Mouse (Mus musculus) embryonic facial prominence, embryonic 11.5 days (tissue): ENCODE measurements around the gene Alk. TPM values are rescaled to one million over a fixed set of nuclear protein-coding genes. Genes with fewer than 3 reads are reported as not detected.

Source experiments
- ATAC-seq: fragments of 200-750 bp; cut with Nextera tagmentation; replicated peaks from 2 replicates; pipeline ENCODE4 v1.8.0; 2017; ENCODE audit warnings: low read depth; ENCODE audit not compliant: insufficient number of reproducible peaks, low FRiP score, low TSS enrichment
- DNase-seq: peaks from one replicate; pipeline ENCODE4 v3.0.0-alpha.2; 2015; ENCODE audit warnings: low spot score
- H3K27ac ChIP-seq: fragments of 300-500 bp; sonication (generic); replicated peaks from 2 replicates; pipeline ENCODE4 v1.5.1; 2014; ENCODE audit warnings: mild to moderate bottlenecking, low read depth, low read length, control low read depth
- H3K27me3 ChIP-seq: fragments of 300-500 bp; sonication (generic); 2 replicates; pipeline ENCODE4 v1.6.1; 2014; ENCODE audit warnings: mild to moderate bottlenecking, low read length, moderate library complexity, mixed read lengths; ENCODE audit not compliant: control insufficient read depth, insufficient read depth
- H3K36me3 ChIP-seq: fragments of 300-500 bp; sonication (generic); replicated peaks from 2 replicates; pipeline ENCODE4 v1.6.1; 2014; ENCODE audit warnings: low read depth, mild to moderate bottlenecking, low read length, moderate library complexity, mixed read lengths; ENCODE audit not compliant: control insufficient read depth, insufficient read depth
- H3K4me1 ChIP-seq: fragments of 300-500 bp; sonication (generic); 2 replicates; pipeline ENCODE4 v1.6.1; 2014; ENCODE audit warnings: low read length, mixed read lengths; ENCODE audit not compliant: control insufficient read depth, insufficient read depth
- H3K4me2 ChIP-seq: fragments of 300-500 bp; sonication (generic); 2 replicates; pipeline ENCODE4 v1.6.1; 2014; ENCODE audit warnings: low read depth, mild to moderate bottlenecking, control low read depth, low read length, moderate library complexity
- H3K4me3 ChIP-seq: fragments of 300-500 bp; sonication (generic); 2 replicates; pipeline ENCODE4 v1.5.1; 2014; ENCODE audit warnings: low read depth, low read length, control low read depth
- H3K9ac ChIP-seq: fragments of 300-500 bp; sonication (generic); replicated peaks from 2 replicates; pipeline ENCODE4 v1.6.1; 2014; ENCODE audit warnings: mild to moderate bottlenecking, control low read depth, low read length
- H3K9me3 ChIP-seq: fragments of 300-500 bp; sonication (generic); replicated peaks from 2 replicates; pipeline ENCODE4 v1.6.1; 2016; ENCODE audit warnings: mild to moderate bottlenecking, low read length, inconsistent platforms, mixed read lengths; ENCODE audit not compliant: control insufficient read depth
- WGBS: fragments of 180-500 bp; shearing (Covaris S2); extraction: QIAGEN DNeasy Blood & Tissue Kit; methylation state at CpG from one replicate; pipeline ENCODE4 v1.1.7; 2014; 5-methylcytosine and 5-hydroxymethylcytosine counted together
- polyA plus RNA-seq: library from polyadenylated mRNA; unstranded; fragments of >200 nt; fragmentation: Nextera tagmentation; extraction: Ambion mirVana; gene quantifications from 2 replicates; pipeline ENCODE4 v1.2.1, GENCODE M21; 2014

The Alk gene
- polyA plus RNA-seq, 1 experiment from 2014 or later = 0.38 TPM

- ATAC-seq (no peak), DNase-seq (no peak)
- H3K4me3 ChIP-seq = no peak overlapping the region
- no peaks in the 10 kb centered on the region for H3K36me3 ChIP-seq
- H3K27ac ChIP-seq = no peak overlapping the region
- H3K9ac ChIP-seq = no peak overlapping the region
- H3K9me3 ChIP-seq = no peaks in the 10 kb centered on the region
- H3K27me3 ChIP-seq = no peaks in the 10 kb centered on the region
- no peaks in the 10 kb centered on the region for H3K4me1 ChIP-seq
- 74% methylated on average over 12 of the region's 12 CpGs for WGBS
- H3K4me2 ChIP-seq = no peak overlapping the region
These were observed 517.1 kb downstream of the Alk start for GRCm38 (mm10) chr17:72087261-72087703.

- Histone ChIP-seq H3K4me1 (no peaks in the 10 kb centered on the region), H3K4me2 (no peak overlapping the region), H3K9ac (no peak overlapping the region), H3K36me3 (no peaks in the 10 kb centered on the region), H3K27ac (no peak overlapping the region), H3K27me3 (no peaks in the 10 kb centered on the region), H3K4me3 (no peak overlapping the region), H3K9me3 (no peaks in the 10 kb centered on the region)
- WGBS = 75% methylated on average over 2 of the region's 2 CpGs
- DNase-seq (no peak), ATAC-seq (no peak)
These were observed 523.0 kb downstream of the Alk start for GRCm38 (mm10) chr17:72081396-72081795.

- H3K4me2 ChIP-seq = no peak overlapping the region
- no peaks in the 10 kb centered on the region for H3K27me3 ChIP-seq
- H3K4me1 ChIP-seq = no peaks in the 10 kb centered on the region
- DNase-seq (peak; percentile 2), ATAC-seq (no peak)
- no peaks in the 10 kb centered on the region for H3K36me3 ChIP-seq
- H3K9ac ChIP-seq = no peak overlapping the region
- 48% methylated on average over 12 of the region's 12 CpGs for WGBS
- no peaks in the 10 kb centered on the region for H3K9me3 ChIP-seq
- no peak overlapping the region for H3K4me3 ChIP-seq
- H3K27ac ChIP-seq = no peak overlapping the region
These were observed 528.0 kb downstream of the Alk start for GRCm38 (mm10) chr17:72076306-72076921.

GRCm38 (mm10) chr17:72071871-72072270 is 532.6 kb downstream of the Alk start:
- 56% methylated on average over 1 of the region's 1 CpGs for WGBS
- no peak overlapping the region for H3K27ac ChIP-seq
- no peak overlapping the region for H3K4me2 ChIP-seq
- DNase-seq (no peak), ATAC-seq (no peak)
- no peaks in the 10 kb centered on the region for H3K27me3 ChIP-seq
- no peaks in the 10 kb centered on the region for H3K9me3 ChIP-seq
- no peaks in the 10 kb centered on the region for H3K36me3 ChIP-seq
- no peaks in the 10 kb centered on the region for H3K4me1 ChIP-seq
- H3K9ac ChIP-seq = no peak overlapping the region
- no peak overlapping the region for H3K4me3 ChIP-seq

- 86% methylated on average over 6 of the region's 6 CpGs for WGBS
- Histone ChIP-seq H3K4me1 (no peaks in the 10 kb centered on the region), H3K4me3 (no peak overlapping the region), H3K36me3 (no peaks in the 10 kb centered on the region), H3K9ac (no peak overlapping the region), H3K27ac (no peak overlapping the region), H3K9me3 (no peaks in the 10 kb centered on the region), H3K27me3 (no peaks in the 10 kb centered on the region), H3K4me2 (no peak overlapping the region)
- DNase-seq = no peak
- no peak for ATAC-seq
These were observed 536.3 kb downstream of the Alk start for GRCm38 (mm10) chr17:72068176-72068575.

GRCm38 (mm10) chr17:72062978-72063377 is 541.4 kb downstream of the Alk start:
- Histone ChIP-seq H3K4me3 (no peak overlapping the region), H3K9ac (no peak overlapping the region), H3K9me3 (no peaks in the 10 kb centered on the region), H3K4me1 (no peaks in the 10 kb centered on the region), H3K27ac (no peak overlapping the region), H3K36me3 (no peaks in the 10 kb centered on the region), H3K27me3 (no peaks in the 10 kb centered on the region), H3K4me2 (no peak overlapping the region)
- WGBS = 88% methylated on average over 3 of the region's 3 CpGs
- DNase-seq = no peak
- no peak for ATAC-seq

- Histone ChIP-seq H3K27me3 (no peaks in the 10 kb centered on the region), H3K4me3 (no peak overlapping the region), H3K4me1 (no peaks in the 10 kb centered on the region), H3K9ac (no peak overlapping the region), H3K27ac (no peak overlapping the region), H3K9me3 (no peaks in the 10 kb centered on the region), H3K4me2 (no peak overlapping the region), H3K36me3 (no peaks in the 10 kb centered on the region)
- ATAC-seq = no peak
- no peak for DNase-seq
- WGBS = 80% methylated on average over 7 of the region's 7 CpGs
These were observed 545.1 kb downstream of the Alk start for GRCm38 (mm10) chr17:72059312-72059711.

GRCm38 (mm10) chr17:72045671-72046070 is 558.8 kb downstream of the Alk start:
- no peaks in the 10 kb centered on the region for H3K27me3 ChIP-seq
- DNase-seq (no peak), ATAC-seq (no peak)
- H3K9ac ChIP-seq = no peak overlapping the region
- 94% methylated on average over 2 of the region's 2 CpGs for WGBS
- H3K27ac ChIP-seq = no peak overlapping the region
- H3K9me3 ChIP-seq = no peaks in the 10 kb centered on the region
- H3K36me3 ChIP-seq = no peaks in the 10 kb centered on the region
- no peaks in the 10 kb centered on the region for H3K4me1 ChIP-seq
- no peak overlapping the region for H3K4me3 ChIP-seq
- H3K4me2 ChIP-seq = no peak overlapping the region
